Mouse (Mus musculus) right cerebral cortex, postnatal 25 days (tissue): ENCODE measurements around the gene Mtmr2.

Source experiments
- DNase-seq: peaks from one replicate; pipeline ENCODE4 v3.0.0; 2022

Gene Mtmr2

GRCm38 (mm10) chr9:13809937-13810336 lies 61.7 kb downstream of the Mtmr2 start:
- DNase-seq, result no peak

- DNase-seq, result no peak
These were observed 70.2 kb downstream of the Mtmr2 start for GRCm38 (mm10) chr9:13818369-13818768.

- DNase-seq, result no peak
These were observed 72.6 kb downstream of the Mtmr2 start for GRCm38 (mm10) chr9:13820774-13821173.

GRCm38 (mm10) chr9:13825896-13826295 lies 77.7 kb downstream of the Mtmr2 start:
- no peak for DNase-seq

- no peak for DNase-seq
These were observed 78.2 kb downstream of the Mtmr2 start for GRCm38 (mm10) chr9:13826391-13826805.

- peak; percentile 96 for DNase-seq
These were observed 78.7 kb downstream of the Mtmr2 start, which contains the start of gene Cep57 for GRCm38 (mm10) chr9:13826832-13827405. Cep57 (minus strand) TSS chr9:13827107.

- DNase-seq, result peak; percentile 100
These were observed 79.3 kb downstream of the Mtmr2 start, which contains the start of gene Fam76b for GRCm38 (mm10) chr9:13827406-13828086. Fam76b (plus strand) TSS chr9:13827716.

- DNase-seq, result no peak
These were observed 79.9 kb downstream of the Mtmr2 start for GRCm38 (mm10) chr9:13828087-13828441.

- DNase-seq, result no peak
These were observed 87.0 kb downstream of the Mtmr2 start for GRCm38 (mm10) chr9:13835256-13835655.

GRCm38 (mm10) chr9:13836726-13837125 lies 88.5 kb downstream of the Mtmr2 start:
- DNase-seq, result no peak

GRCm38 (mm10) chr9:13847591-13847990 lies 99.4 kb downstream of the Mtmr2 start:
- no peak for DNase-seq

GRCm38 (mm10) chr9:13848481-13849480 lies 100.6 kb downstream of the Mtmr2 start:
- DNase-seq, result no peak

- DNase-seq, result no peak
These were observed 105.7 kb downstream of the Mtmr2 start for GRCm38 (mm10) chr9:13853876-13854275.
